Mouse (Mus musculus): ENCODE data around the gene Olfr160. TPM values are rescaled to one million over a fixed set of nuclear protein-coding genes. Genes with fewer than 3 reads are reported as not detected.

The Olfr160 gene
- not detected in 2 replicates for polyA plus RNA-seq (2012; rRNA removed)

DNA sequence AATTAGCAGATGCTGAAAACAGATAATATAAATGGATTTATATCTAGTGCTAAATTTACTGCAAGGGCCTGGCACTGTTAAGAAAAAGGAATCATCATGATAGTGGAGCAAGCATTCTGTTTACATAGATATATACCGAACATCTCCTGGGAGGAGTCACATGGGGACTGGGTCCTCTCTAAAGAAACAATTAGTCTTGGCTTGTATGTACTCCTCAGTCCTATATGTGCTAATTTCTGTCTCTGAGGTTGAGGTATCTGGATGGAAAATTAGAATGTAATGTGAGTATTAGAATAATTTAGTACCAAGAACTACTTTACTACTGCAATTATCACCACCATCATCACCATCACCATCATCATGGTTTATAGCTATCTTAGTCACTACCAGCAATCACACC lies at the start of gene Olfr160:
Olfr160 (minus strand) TSS at position 101 of the 400 bp plus-strand sequence.
- H3K27me3 ChIP-seq (ENCODE audit: control insufficient read depth, insufficient read depth, low read length) = no peaks in the 10 kb centered on the region; the same call in 1 of the 2 replicates
- DNase-seq = no peak
- no peak within 1 kb of the TSS for H3K4me3 ChIP-seq (replicated peaks; ENCODE audit: insufficient read depth, low read depth, low read length)
- no peak for TF ChIP-seq POLR2A (IDR thresholded peaks at IDR 0.05; ENCODE audit: borderline replicate concordance, insufficient read depth, low read length)
- TF ChIP-seq CTCF (IDR thresholded peaks at IDR 0.05; ENCODE audit: borderline replicate concordance, insufficient read depth, low read depth, low read length) = no peak
- H3K4me1 ChIP-seq (ENCODE audit: control insufficient read depth, insufficient read depth, low read length) = no peaks in the 10 kb centered on the region
- no peak within 1 kb of the TSS for H3K27ac ChIP-seq (ENCODE audit: insufficient read depth, low read length)
- 89% methylated on average over 1 of the region's 1 CpGs for WGBS

DNA sequence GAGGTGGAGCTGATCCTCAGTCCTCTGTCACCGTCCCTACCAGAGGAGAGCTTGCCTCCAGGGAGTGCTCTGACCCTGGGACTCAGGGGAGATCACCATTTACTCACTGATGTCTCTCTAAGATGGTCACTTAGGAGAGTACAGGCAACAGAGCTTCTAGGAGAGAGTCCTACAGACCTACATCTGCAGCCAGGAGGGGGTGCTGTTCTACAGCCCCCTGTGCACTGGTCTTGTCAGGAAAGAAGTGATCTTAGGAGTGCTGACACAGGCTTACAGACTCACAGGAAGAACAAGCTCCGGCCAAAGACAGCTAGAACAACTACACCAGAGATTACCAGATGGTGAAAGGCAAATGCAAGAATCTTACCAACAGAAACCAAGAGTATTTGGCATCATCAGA lies 46.5 kb upstream of the Olfr160 start:
- no peak overlapping the region for H3K27ac ChIP-seq (ENCODE audit: insufficient read depth, low read length)
- no peak for DNase-seq
- H3K27me3 ChIP-seq (ENCODE audit: control insufficient read depth, insufficient read depth, low read length) = no peaks in the 10 kb centered on the region
- no peaks in the 10 kb centered on the region for H3K4me1 ChIP-seq (ENCODE audit: control insufficient read depth, insufficient read depth, low read length)
- TF ChIP-seq POLR2A (IDR thresholded peaks at IDR 0.05; ENCODE audit: borderline replicate concordance, insufficient read depth, low read length) (no peak), CTCF (IDR thresholded peaks at IDR 0.05; ENCODE audit: borderline replicate concordance, insufficient read depth, low read depth, low read length) (no peak)
- WGBS = 50% methylated on average over 2 of the region's 2 CpGs
- H3K4me3 ChIP-seq (replicated peaks; ENCODE audit: insufficient read depth, low read depth, low read length) = no peak overlapping the region

- no peak for TF ChIP-seq POLR2A (IDR thresholded peaks at IDR 0.05; ENCODE audit: borderline replicate concordance, insufficient read depth, low read length)
- TF ChIP-seq CTCF (IDR thresholded peaks at IDR 0.05; ENCODE audit: borderline replicate concordance, insufficient read depth, low read depth, low read length) = no peak
- 74% methylated on average over 2 of the region's 2 CpGs for WGBS
Measured at GRCm38 (mm10) chr9:37761728-37762127, 45.7 kb upstream of the Olfr160 start.

DNA sequence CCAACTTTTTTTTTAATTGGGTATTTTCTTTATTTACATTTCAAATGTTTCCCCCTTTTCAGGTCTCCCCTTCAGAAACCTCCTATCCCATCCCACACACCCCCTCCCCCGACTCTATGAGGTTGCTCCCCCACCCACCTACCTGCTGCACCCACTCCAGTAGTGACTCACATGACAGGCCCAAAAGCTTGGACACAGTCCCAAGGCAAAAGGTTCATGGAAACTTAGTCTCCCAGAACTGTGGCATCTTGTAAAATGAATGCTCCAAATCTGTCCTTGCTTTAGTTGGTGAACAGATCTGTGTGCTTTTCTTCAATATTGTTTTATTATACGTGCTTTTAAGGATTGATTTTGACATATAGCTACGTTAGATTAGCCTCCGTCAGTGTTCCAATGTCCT lies 36.0 kb upstream of the Olfr160 start:
- Histone ChIP-seq H3K27ac (ENCODE audit: insufficient read depth, low read length) (no peak overlapping the region), H3K27me3 (ENCODE audit: control insufficient read depth, insufficient read depth, low read length) (no peaks in the 10 kb centered on the region), H3K4me1 (ENCODE audit: control insufficient read depth, insufficient read depth, low read length) (no peaks in the 10 kb centered on the region), H3K4me3 (replicated peaks; ENCODE audit: insufficient read depth, low read depth, low read length) (no peak overlapping the region)
- no peak for DNase-seq
- TF ChIP-seq POLR2A (IDR thresholded peaks at IDR 0.05; ENCODE audit: borderline replicate concordance, insufficient read depth, low read length) (no peak), CTCF (IDR thresholded peaks at IDR 0.05; ENCODE audit: borderline replicate concordance, insufficient read depth, low read depth, low read length) (no peak)
- WGBS = 65% methylated on average over 4 of the region's 4 CpGs

More at GRCm38 (mm10) chr9:37761728-37762127, 45.7 kb upstream of the Olfr160 start:
- H3K4me1 ChIP-seq (ENCODE audit: control insufficient read depth, insufficient read depth, low read length) = no peaks in the 10 kb centered on the region
- H3K4me3 ChIP-seq (replicated peaks; ENCODE audit: insufficient read depth, low read depth, low read length) = no peak overlapping the region
- no peak for DNase-seq
- H3K27me3 ChIP-seq (ENCODE audit: control insufficient read depth, insufficient read depth, low read length) = no peaks in the 10 kb centered on the region
- no peak overlapping the region for H3K27ac ChIP-seq (ENCODE audit: insufficient read depth, low read length)

GRCm38 (mm10) chr9:37751467-37751866 lies 35.4 kb upstream of the Olfr160 start:
- no peaks in the 10 kb centered on the region for H3K4me1 ChIP-seq (ENCODE audit: control insufficient read depth, insufficient read depth, low read length)
- TF ChIP-seq CTCF (IDR thresholded peaks at IDR 0.05; ENCODE audit: borderline replicate concordance, insufficient read depth, low read depth, low read length) = no peak
- TF ChIP-seq POLR2A (IDR thresholded peaks at IDR 0.05; ENCODE audit: borderline replicate concordance, insufficient read depth, low read length) = no peak
- H3K27ac ChIP-seq (ENCODE audit: insufficient read depth, low read length) = no peak overlapping the region
- DNase-seq = no peak
- no peaks in the 10 kb centered on the region for H3K27me3 ChIP-seq (ENCODE audit: control insufficient read depth, insufficient read depth, low read length)
- H3K4me3 ChIP-seq (replicated peaks; ENCODE audit: insufficient read depth, low read depth, low read length) = no peak overlapping the region
- WGBS = 63% methylated on average over 2 of the region's 2 CpGs

DNA sequence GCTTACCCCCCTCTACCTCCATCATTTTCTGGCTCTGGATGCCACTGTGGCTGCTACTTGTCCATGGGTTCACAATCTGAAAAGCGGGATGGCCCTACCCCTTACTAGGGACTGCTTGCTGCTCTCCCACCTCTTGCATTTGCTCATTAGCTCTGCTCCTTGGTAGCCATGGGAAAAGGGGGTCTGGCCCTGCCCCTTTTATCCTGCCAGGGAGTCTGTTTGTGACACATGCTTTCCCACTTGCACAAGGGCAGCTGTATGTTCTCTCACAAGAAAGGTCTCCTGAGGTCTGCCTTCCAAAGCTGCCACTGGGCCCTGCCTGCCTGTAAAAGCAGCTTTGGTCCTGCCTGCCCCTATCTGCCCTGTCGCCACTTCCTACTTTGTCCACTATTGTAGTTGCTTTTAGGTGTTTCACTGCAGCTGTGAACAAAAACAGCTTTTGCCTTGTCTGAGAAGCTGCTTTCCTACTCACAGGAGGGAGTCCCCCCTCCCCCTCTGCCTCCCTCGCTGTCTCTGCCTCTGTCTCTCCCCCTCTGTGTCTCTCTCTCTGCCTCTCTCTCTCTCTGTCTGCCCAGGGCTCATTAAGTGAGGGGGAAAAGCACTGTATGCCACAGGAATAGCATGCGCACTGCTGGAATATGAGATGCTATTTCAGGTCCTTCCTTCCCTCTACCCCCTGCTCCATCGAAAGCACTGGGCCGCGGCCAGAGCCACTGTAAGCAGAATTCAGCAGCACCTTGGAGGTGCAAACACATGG lies 34.4 kb upstream of the Olfr160 start:
- Histone ChIP-seq H3K4me3 (replicated peaks; ENCODE audit: insufficient read depth, low read depth, low read length) (no peak overlapping the region), H3K4me1 (ENCODE audit: control insufficient read depth, insufficient read depth, low read length) (no peaks in the 10 kb centered on the region), H3K27me3 (ENCODE audit: control insufficient read depth, insufficient read depth, low read length) (no peaks in the 10 kb centered on the region), H3K27ac (ENCODE audit: insufficient read depth, low read length) (no peak overlapping the region)
- TF ChIP-seq POLR2A (IDR thresholded peaks at IDR 0.05; ENCODE audit: borderline replicate concordance, insufficient read depth, low read length) (no peak), CTCF (IDR thresholded peaks at IDR 0.05; ENCODE audit: borderline replicate concordance, insufficient read depth, low read depth, low read length) (no peak)
- WGBS = 26% methylated on average over 7 of the region's 7 CpGs
- no peak for DNase-seq

- no peak for TF ChIP-seq POLR2A (IDR thresholded peaks at IDR 0.05; ENCODE audit: borderline replicate concordance, insufficient read depth, low read length)
- no peak for TF ChIP-seq CTCF (IDR thresholded peaks at IDR 0.05; ENCODE audit: borderline replicate concordance, insufficient read depth, low read depth, low read length)
- Histone ChIP-seq H3K4me3 (replicated peaks; ENCODE audit: insufficient read depth, low read depth, low read length) (no peak within 1 kb of the TSS), H3K27me3 (ENCODE audit: control insufficient read depth, insufficient read depth, low read length) (no peaks in the 10 kb centered on the region), H3K4me1 (ENCODE audit: control insufficient read depth, insufficient read depth, low read length) (no peaks in the 10 kb centered on the region), H3K27ac (ENCODE audit: insufficient read depth, low read length) (no peak within 1 kb of the TSS)
- no peak for DNase-seq
Measured at GRCm38 (mm10) chr9:37744806-37745205, 28.8 kb upstream of the Olfr160 start, which contains the start of gene Olfr874. Gene Olfr874, plus strand, starts transcription at chr9:37745106.

- no peak overlapping the region for H3K4me3 ChIP-seq (replicated peaks; ENCODE audit: insufficient read depth, low read depth, low read length)
- H3K27me3 ChIP-seq (ENCODE audit: control insufficient read depth, insufficient read depth, low read length) = no peaks in the 10 kb centered on the region
- no peak for DNase-seq
- no peaks in the 10 kb centered on the region for H3K4me1 ChIP-seq (ENCODE audit: control insufficient read depth, insufficient read depth, low read length)
- no peak overlapping the region for H3K27ac ChIP-seq (ENCODE audit: insufficient read depth, low read length)
- 100% methylated on average over 1 of the region's 1 CpGs for WGBS
- TF ChIP-seq POLR2A (IDR thresholded peaks at IDR 0.05; ENCODE audit: borderline replicate concordance, insufficient read depth, low read length) (no peak), CTCF (IDR thresholded peaks at IDR 0.05; ENCODE audit: borderline replicate concordance, insufficient read depth, low read depth, low read length) (no peak)
Measured at GRCm38 (mm10) chr9:37734310-37734709, 18.3 kb upstream of the Olfr160 start.
